Mouse (Mus musculus) right cerebral cortex, postnatal 10 days (tissue): Measurements from ENCODE around the gene Cntd1.
"Not testable (repeated sequence)": the region's sequence is repeated elsewhere in the genome, so short reads cannot be mapped to it uniquely, and the experiment has no call there.

ENCODE experiments used
- DNase-seq, 2 experiments: peaks; one replicate each; pipeline ENCODE4 v3.0.0; 2021; ENCODE audit warnings: low spot score in 2 of 2

Gene Cntd1

GRCm38 (mm10) chr11:101283805-101284204, 5.0 kb downstream of the Cntd1 start:
- no peak for DNase-seq

DNA sequence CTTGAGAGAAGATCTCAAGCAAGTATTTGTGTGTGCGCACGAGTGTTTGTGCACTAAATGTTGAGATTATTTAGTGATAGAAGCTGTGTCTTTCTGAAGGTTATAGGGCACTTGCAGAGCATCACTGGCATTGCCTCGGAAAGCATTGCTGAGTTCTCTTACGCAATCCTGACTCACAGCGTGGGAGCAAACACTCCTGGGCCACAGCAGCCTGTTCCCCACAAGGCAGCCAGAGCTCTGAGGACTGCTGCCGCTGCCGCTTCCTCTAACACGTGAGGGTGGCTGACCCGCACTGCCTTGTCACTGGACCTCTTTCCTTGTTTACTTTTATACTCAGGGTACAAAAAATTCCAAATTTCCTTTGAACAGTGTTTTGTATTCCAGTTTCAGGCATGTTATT, 8.5 kb downstream of the Cntd1 start:
- no peak for DNase-seq

DNA sequence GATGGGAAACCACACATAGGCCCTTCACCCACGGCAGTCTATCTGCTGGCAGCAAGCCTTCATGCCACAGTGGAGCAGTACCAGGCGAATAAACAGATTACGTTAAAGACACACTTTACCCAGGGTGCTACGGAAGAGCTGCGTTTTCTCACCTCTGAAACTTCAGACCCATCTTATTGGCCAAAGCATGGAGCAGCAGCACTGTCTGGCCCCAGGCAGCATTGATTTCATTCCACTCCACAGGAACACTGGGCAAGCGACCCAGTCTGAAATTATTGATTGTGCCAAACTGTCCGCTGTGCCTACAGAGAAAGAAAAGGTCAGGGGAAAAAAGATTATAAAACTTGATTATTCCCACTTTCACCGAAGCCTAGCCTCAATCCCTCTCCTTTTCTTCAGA, 12.4 kb downstream of the Cntd1 start:
- DNase-seq, result no peak

GRCm38 (mm10) chr11:101295191-101295590, 16.4 kb downstream of the Cntd1 start:
- no peak for DNase-seq

DNA sequence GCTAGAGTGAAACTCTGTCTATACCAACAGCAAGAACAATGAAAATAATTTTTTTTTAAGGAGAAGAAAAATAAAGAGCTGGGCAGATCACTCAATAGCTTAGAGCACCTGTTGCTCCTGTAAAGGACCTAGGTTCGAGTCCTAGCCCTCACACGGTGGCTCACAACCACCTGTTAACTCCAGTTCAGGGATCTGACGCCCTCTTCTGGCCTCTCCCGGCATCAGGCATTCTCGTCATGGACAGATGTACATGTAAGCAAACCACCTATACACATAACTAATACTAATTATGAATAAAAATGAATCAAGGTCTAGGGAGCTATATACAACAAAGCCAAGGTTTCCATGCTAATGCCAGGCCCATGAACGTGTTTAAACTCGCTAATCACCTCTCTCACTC, 22.1 kb downstream of the Cntd1 start:
- no peak for DNase-seq

DNA sequence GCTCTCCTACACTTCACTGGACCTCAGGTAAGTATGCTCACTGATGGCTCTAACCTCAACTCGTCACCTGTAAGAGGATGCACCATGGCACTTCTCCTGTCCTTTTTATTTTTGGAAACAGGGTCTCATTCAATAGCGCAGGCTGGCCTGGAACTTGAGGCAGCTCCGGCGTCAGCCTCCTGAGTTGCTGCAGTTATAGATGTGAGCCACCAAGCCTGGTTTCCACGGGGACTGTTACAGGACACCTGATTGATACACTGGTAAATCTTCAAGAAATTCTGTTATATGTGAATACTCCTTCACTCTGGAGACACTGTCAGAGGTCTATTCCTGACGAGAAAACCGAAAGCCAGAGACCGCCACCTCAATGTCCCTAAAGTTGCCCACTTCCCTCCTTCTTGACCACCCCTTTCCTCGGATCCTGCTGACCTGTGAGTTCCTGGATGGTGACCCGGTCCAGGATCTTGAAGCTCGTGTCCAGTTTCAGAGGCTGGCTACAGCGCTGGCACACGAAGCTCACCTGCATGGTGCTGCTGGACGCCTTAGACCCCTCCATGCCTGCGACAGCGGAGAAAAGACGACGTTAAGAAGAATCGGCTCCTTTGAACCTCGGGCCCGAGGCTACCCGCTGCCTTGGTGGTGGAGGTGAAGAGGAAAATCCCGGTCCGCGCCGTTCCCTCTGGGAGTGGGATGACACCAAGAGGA, 22.6 kb downstream of the Cntd1 start:
- no peak for DNase-seq

- DNase-seq, result peak; percentile 97 to 98
Measured at GRCm38 (mm10) chr11:101302004-101302798, 23.4 kb downstream of the Cntd1 start, which contains the start of gene Becn1. Gene Becn1, minus strand, starts transcription at chr11:101302286.

DNA sequence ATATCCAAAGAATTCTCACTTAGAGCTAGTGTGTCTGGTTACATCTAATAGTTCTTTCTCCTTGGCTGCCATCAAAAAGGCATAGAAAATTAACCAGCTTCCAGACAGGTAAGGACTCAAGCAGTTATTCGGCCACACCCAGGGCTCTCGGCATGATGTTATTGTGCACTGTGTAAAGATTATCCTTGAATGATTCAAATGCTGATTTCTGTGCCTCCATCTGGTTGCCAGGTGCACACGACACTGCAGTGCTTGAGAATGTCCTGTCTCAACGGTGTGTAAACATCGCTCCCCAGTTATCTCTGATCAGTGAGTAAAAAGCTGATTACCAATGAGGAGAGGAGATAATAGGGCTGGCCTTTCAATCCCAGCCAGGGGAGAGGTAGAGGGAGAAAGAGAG, 28.9 kb downstream of the Cntd1 start:
- no peak for DNase-seq

- DNase-seq, result no peak
Measured at GRCm38 (mm10) chr11:101311083-101311482, 32.3 kb downstream of the Cntd1 start.

GRCm38 (mm10) chr11:101312150-101312549, 33.3 kb downstream of the Cntd1 start:
- no peak for DNase-seq

DNA sequence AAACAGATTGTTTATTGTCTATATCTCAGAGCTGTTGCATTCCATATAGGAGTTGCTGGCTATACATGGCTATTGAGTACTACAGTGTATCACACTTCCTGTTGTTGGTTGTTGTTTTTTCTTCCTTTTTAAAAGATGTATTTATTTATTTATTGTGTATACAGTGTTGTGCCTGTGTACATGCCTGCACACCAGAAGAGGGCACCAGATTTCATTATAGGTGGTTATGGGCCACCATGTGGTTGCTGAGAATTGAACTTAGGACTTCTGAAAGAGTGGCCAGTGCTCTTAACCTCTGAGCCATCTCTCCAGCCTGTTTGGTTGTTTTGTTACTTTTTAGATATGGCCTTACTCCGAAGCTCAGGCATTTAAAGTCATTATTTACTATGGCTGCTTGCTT, 35.8 kb downstream of the Cntd1 start:
- no peak for DNase-seq

DNA sequence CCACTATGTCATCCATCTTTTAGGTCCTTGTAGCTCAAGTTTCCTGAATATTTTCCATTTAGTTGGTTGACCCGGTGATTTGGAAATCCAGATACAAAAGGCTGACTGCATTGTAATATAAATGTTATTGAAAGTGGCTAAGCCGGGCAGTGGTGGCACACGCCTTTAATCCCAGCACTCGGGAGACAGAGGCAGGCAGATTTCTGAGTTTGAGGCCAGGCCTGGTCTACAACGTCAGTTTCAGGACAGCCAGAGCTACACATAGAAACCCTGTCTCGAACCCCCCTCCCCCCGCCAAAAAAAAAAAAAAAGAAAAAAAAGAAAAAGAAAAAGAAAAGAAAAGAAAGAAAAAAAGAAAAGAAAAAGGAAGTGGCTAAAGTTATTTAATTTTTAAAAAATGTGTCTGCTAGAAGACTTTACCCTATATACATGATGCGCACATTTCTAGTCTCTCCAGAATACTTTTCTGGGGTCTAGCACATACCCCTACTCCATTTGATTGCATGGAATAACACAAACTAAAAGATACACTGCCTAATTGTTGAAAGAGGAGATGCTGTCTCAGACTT, 36.4 kb downstream of the Cntd1 start:
- DNase-seq, result no peak

DNA sequence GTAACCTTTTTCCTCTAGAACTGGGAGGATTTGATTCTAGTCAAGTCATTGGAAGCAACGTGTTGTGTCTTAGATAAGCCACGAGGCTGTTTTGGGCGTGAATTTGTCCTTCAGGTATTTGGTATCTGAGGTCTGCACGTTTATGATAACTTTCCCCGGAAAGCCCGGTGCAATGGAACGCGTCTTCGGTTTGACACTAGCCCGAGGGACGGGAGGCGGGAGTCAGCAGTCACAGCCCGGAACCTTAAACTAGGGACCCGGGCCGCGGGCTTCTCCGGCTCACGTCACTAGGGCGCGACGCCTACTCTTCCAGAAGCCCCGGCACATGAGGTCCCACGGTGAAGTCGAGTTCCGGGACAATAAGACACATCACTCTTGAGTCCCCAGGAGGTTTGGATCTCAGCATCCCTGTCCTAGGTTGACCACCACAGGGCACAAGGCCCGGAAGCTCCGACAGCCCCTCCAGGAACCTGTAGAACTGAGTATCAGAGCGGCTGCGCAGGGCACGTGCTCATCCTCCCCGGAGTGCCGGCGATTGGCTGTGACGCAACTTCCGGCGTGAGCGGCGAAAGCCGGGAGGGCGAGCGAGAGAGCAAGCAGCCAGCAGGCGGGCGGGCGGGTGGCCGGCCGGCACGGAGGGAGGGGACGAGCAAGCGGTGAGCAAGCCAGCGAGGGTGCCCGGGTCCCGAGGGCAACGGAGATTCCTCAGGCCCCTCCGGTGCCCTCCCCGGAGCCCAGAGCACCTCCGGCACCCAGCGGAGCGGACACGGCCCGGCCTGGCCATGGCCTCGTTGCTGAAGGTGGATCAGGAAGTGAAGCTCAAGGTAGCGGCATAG, 37.1 kb downstream of the Cntd1 start, which contains the start of gene Psme3:
TSS of gene Psme3 (plus strand) at position 549 of the 836 bp plus-strand sequence.
- peak; percentile 96 for DNase-seq

DNA sequence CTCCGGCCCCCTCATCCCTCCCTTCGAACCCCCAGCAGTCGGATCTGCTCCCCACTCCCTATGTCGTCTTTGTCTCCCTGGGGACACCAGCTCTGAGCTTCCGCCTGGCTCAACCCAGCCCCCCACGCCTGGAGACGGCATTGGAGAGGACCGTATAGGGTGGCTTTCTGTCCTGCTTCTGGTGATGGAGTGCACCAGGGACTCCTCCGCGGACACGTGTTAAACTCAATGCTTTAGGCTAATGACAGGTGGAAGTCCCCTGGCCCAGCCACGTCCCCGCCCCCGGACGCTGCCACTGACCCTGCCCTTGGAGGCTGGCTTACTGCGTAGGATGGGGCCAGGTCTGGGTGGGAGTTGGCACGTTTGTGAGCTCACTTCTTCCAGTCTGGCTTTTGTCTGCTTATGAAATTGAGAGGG, 37.7 kb downstream of the Cntd1 start:
- DNase-seq, result peak in 1 of 2 experiments; percentile 42

DNA sequence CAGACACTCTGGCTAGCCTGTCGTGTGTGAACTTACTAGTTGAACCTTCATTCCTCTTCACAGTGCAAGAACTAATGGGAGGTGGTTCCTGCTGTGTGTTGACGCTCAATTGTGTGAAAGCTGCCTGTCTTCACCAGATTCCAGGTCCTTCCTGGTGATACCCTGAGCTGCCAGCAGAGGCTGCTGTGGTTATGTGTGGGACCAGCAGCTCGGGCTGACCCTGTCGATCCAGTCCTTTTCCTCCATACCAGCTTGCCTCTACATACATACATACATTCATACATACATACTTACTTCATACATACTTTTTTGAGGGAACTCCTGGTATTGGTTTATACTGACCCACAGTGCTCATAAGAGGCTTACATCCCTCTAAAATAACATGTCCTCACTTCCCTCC, 44.8 kb downstream of the Cntd1 start:
- DNase-seq, result peak; percentile 77 to 81

- no peak for DNase-seq
Measured at GRCm38 (mm10) chr11:101324763-101325162, 46.0 kb downstream of the Cntd1 start, which contains the start of gene Aoc2. Gene Aoc2, plus strand, starts transcription at chr11:101325063.

GRCm38 (mm10) chr11:101325201-101325600, 46.4 kb downstream of the Cntd1 start:
- not testable (repeated sequence) for DNase-seq

GRCm38 (mm10) chr11:101326147-101326546, 47.3 kb downstream of the Cntd1 start:
- DNase-seq, result no peak

- no peak for DNase-seq
Measured at GRCm38 (mm10) chr11:101327311-101327710, 48.5 kb downstream of the Cntd1 start.

GRCm38 (mm10) chr11:101328941-101329635, 50.3 kb downstream of the Cntd1 start:
- peak; percentile 43 to 51 for DNase-seq

- no peak for DNase-seq
Measured at GRCm38 (mm10) chr11:101330371-101330924, 51.6 kb downstream of the Cntd1 start, which contains the start of gene Aoc3. Gene Aoc3, plus strand, starts transcription at chr11:101330605.
